24 mouse cellular contexts compared by ENCODE assay signal in the genomic region with DNA sequence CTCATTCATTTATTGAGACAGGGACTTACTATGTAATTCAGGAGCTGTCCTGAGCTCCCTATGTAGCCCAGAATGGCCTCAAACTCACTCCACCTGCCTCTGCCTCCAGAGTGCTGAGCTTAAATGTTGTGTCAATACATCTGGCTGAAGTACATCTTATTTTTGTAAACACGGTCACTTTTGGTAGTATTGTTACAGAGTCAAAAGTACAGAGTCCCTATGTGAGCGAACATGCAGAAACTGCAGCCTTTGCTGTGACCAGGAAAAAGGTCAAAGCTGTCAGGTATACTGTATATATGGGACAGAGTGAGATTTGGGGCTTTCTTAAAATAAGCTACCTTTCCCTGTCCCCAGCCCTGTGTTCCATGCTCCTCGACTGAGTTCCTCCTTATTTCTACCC. TPM values are rescaled to one million over a fixed set of nuclear protein-coding genes. Genes with fewer than 3 reads are reported as not detected.
DNase-seq lines count a peak whose midpoint lies in the region; ATAC-seq and TF ChIP-seq lines count a peak whose summit lies in the region.
"Had no signal": no experiment of that assay in that cellular context is flagged by ENCODE, and none has a peak within 500 bp of the region (broad histone marks: within the 10 kb centered on the region; RNA-seq: fewer than 3 reads in every experiment).

No protein-coding gene starts in this region.

- H3K4me2 ChIP-seq in heart, embryonic 12.5 days: no peak overlapping the region
- H3K4me2 ChIP-seq in intestine, embryonic 14.5 days (ENCODE audit: low read length): no peak overlapping the region
- no peak overlapping the region for H3K4me2 ChIP-seq in intestine, postnatal 0 days (replicated peaks; ENCODE audit: low read depth)
- H3K4me2 ChIP-seq in lung, embryonic 15.5 days: no peak overlapping the region
- H3K4me2 ChIP-seq: embryonic facial prominence, embryonic 15.5 days; forebrain, embryonic 12.5 days; hindbrain, embryonic 13.5 days; limb, embryonic 12.5 days; midbrain, embryonic 13.5 days had no signal

- 63% methylated on average over 3 of the region's 3 CpGs for WGBS in heart, embryonic 12.5 days
- WGBS in intestine, embryonic 14.5 days: 66% methylated on average over 3 of the region's 3 CpGs
- WGBS in intestine, postnatal 0 days: 67% methylated on average over 3 of the region's 3 CpGs
- 59% methylated on average over 3 of the region's 3 CpGs for WGBS in lung, embryonic 15.5 days

- H3K4me1 ChIP-seq in heart, embryonic 12.5 days (replicated peaks): peaks cover 54% of the 10 kb centered on the region
- peaks cover 34% of the 10 kb centered on the region for H3K4me1 ChIP-seq in intestine, embryonic 14.5 days (replicated peaks; ENCODE audit: control insufficient read depth, insufficient read depth, low read length)
- H3K4me1 ChIP-seq in intestine, postnatal 0 days (replicated peaks; ENCODE audit: control insufficient read depth, insufficient read depth, low read length): peaks cover 9% of the 10 kb centered on the region
- H3K4me1 ChIP-seq in lung, embryonic 15.5 days: peaks cover 52% of the 10 kb centered on the region

- no peak overlapping the region for H3K4me3 ChIP-seq in heart, embryonic 12.5 days
- H3K4me3 ChIP-seq in intestine, embryonic 14.5 days (ENCODE audit: low read depth, low read length): no peak overlapping the region
- H3K4me3 ChIP-seq in intestine, postnatal 0 days (ENCODE audit: low read depth, low read length): no peak overlapping the region
- no peak overlapping the region for H3K4me3 ChIP-seq in lung, embryonic 15.5 days
- H3K4me3 ChIP-seq: embryonic facial prominence, embryonic 15.5 days; forebrain, embryonic 12.5 days; hindbrain, embryonic 13.5 days; layer of hippocampus, adult 2 months; left cerebral cortex, adult 2 months; limb, embryonic 12.5 days; megakaryocyte, embryonic 14.5 days; midbrain, embryonic 13.5 days had no signal

- H3K27ac ChIP-seq in heart, embryonic 12.5 days (ENCODE audit: poor library complexity, severe bottlenecking): no peak overlapping the region; the same call in 1 of the 2 replicates
- H3K27ac ChIP-seq in intestine, embryonic 14.5 days (ENCODE audit: low read depth): peak overlapping the region; percentile 71; the same call in 1 of the 2 replicates
- no peak overlapping the region for H3K27ac ChIP-seq in intestine, postnatal 0 days (ENCODE audit: low read depth, low read length)
- 0 out of 2 replicates have a peak overlapping the region, but pooled peaks have one; percentile 5 for H3K27ac ChIP-seq in lung, embryonic 15.5 days
- H3K27ac ChIP-seq: embryonic facial prominence, embryonic 15.5 days; forebrain, embryonic 12.5 days; hindbrain, embryonic 13.5 days; layer of hippocampus, adult 2 months; left cerebral cortex, adult 2 months; limb, embryonic 12.5 days; liver, embryonic 14.5 days; midbrain, embryonic 13.5 days had no signal

- no peak for TF ChIP-seq CTCF in intestine, postnatal 0 days (IDR thresholded peaks at IDR 0.05; ENCODE audit: low read depth)

- no peak overlapping the region for H3K9ac ChIP-seq in heart, embryonic 12.5 days
- H3K9ac ChIP-seq in intestine, embryonic 14.5 days (ENCODE audit: low read length): no peak overlapping the region
- no peak overlapping the region for H3K9ac ChIP-seq in intestine, postnatal 0 days (ENCODE audit: low read depth, low read length)
- H3K9ac ChIP-seq in lung, embryonic 15.5 days: no peak overlapping the region
- H3K9ac ChIP-seq: embryonic facial prominence, embryonic 15.5 days; forebrain, embryonic 12.5 days; forebrain, postnatal 0 days; hindbrain, embryonic 13.5 days; limb, embryonic 12.5 days; liver, embryonic 14.5 days; midbrain, embryonic 13.5 days had no signal

- H3K36me3 ChIP-seq in heart, embryonic 12.5 days: peaks cover 8% of the 10 kb centered on the region
- H3K36me3 ChIP-seq in intestine, embryonic 14.5 days (ENCODE audit: control insufficient read depth, insufficient read depth, low read length): 0 out of 2 replicates have a peak, but pooled peaks cover 8% of the 10 kb centered on the region
- H3K36me3 ChIP-seq in intestine, postnatal 0 days (ENCODE audit: control insufficient read depth, insufficient read depth): 0 out of 2 replicates have a peak, but pooled peaks cover 7% of the 10 kb centered on the region
- no peaks in the 10 kb centered on the region for H3K36me3 ChIP-seq in lung, embryonic 15.5 days

- no peak for ATAC-seq in heart, embryonic 12.5 days (ENCODE audit: insufficient number of reproducible peaks, low FRiP score)
- ATAC-seq in intestine, embryonic 14.5 days (replicated peaks; ENCODE audit: low FRiP score, low TSS enrichment, low read depth): no peak
- no peak for ATAC-seq in intestine, postnatal 0 days
- no peak for ATAC-seq in lung, embryonic 15.5 days (ENCODE audit: borderline replicate concordance, extremely low read depth, low FRiP score, low TSS enrichment)
- ATAC-seq: forebrain, postnatal 0 days; midbrain, embryonic 13.5 days had no signal

- 0 out of 2 replicates have a peak, but pooled peaks cover 6% of the 10 kb centered on the region for H3K9me3 ChIP-seq in heart, embryonic 12.5 days (replicated peaks)
- no peaks in the 10 kb centered on the region for H3K9me3 ChIP-seq in intestine, embryonic 14.5 days (ENCODE audit: control insufficient read depth, low read length)
- no peaks in the 10 kb centered on the region for H3K9me3 ChIP-seq in intestine, postnatal 0 days (ENCODE audit: control insufficient read depth)
- H3K9me3 ChIP-seq in lung, embryonic 15.5 days: no peaks in the 10 kb centered on the region
- H3K9me3 ChIP-seq: embryonic facial prominence, embryonic 15.5 days; forebrain, embryonic 12.5 days; megakaryocyte, embryonic 14.5 days had no signal

- no peaks in the 10 kb centered on the region for H3K27me3 ChIP-seq in heart, embryonic 12.5 days (replicated peaks)
- no peaks in the 10 kb centered on the region for H3K27me3 ChIP-seq in intestine, embryonic 14.5 days (replicated peaks; ENCODE audit: control insufficient read depth, insufficient read depth, low read length)
- no peaks in the 10 kb centered on the region for H3K27me3 ChIP-seq in intestine, postnatal 0 days (replicated peaks; ENCODE audit: control insufficient read depth, insufficient read depth, low read length)
- no peaks in the 10 kb centered on the region for H3K27me3 ChIP-seq in lung, embryonic 15.5 days
- H3K27me3 ChIP-seq: CH12.LX; embryonic facial prominence, embryonic 15.5 days; forebrain, embryonic 12.5 days; hindbrain, embryonic 13.5 days; limb, embryonic 12.5 days; megakaryocyte, embryonic 14.5 days; midbrain, embryonic 13.5 days had no signal

- DNase-seq in heart, adult 11 months: peak; percentile 63
- peak; percentile 38 for DNase-seq in intestine, embryonic 14.5 days (ENCODE audit: low spot score)
- DNase-seq in lung, adult 18-20 months: no peak
- peak; percentile 1 to 23 for DNase-seq in urinary bladder, postnatal 4 days (ENCODE audit: low spot score in 2 of 2)
- DNase-seq in urinary bladder, postnatal 36 days (ENCODE audit: low spot score in 2 of 2): no peak
- DNase-seq: cerebellum, adult 18-20 months; cerebellum, postnatal 10 days; forebrain, postnatal 0 days; heart, postnatal 36 days; kidney, adult 11 months; kidney, postnatal 36 days had no signal

RNA-seq across cellular contexts. Expression of a gene that starts 17.6 kb away (rescaled TPM):
- polyA plus RNA-seq in heart, embryonic 12.5 days (2016; fragmentation: Nextera tagmentation; extraction: Ambion mirVana): 35.5 and 43.0 TPM in 2 replicates
- 41.6 and 43.0 TPM in 2 replicates for polyA plus RNA-seq in intestine, embryonic 14.5 days (2014; fragmentation: Nextera tagmentation; extraction: Ambion mirVana)
- polyA plus RNA-seq in intestine, postnatal 0 days (2015; fragmentation: Nextera tagmentation; extraction: Ambion mirVana): 10.2 and 12.6 TPM in 2 replicates
- polyA plus RNA-seq in lung, embryonic 15.5 days (2015; fragmentation: Nextera tagmentation; extraction: Ambion mirVana): 24.2 and 29.4 TPM in 2 replicates

Comparison
In these comparisons a context has a peak if more than half of its experiments do, and no peak if none do; other contexts are left out.
1. DNase-seq: peak in heart, adult 11 months (single experiment), intestine, embryonic 14.5 days (single experiment) and urinary bladder, postnatal 4 days (2 of 2); none in lung, adult 18-20 months (0 of 2) and urinary bladder, postnatal 36 days (0 of 2).
2. H3K27ac ChIP-seq: peak in intestine, embryonic 14.5 days (single experiment) and lung, embryonic 15.5 days (single experiment); none in heart, embryonic 12.5 days (single experiment) and intestine, postnatal 0 days (single experiment).